Mouse (Mus musculus) Patski (cell line): ENCODE results near the gene Psg16. TPM values are rescaled to one million over a fixed set of nuclear protein-coding genes. Genes with fewer than 3 reads are reported as not detected.
A peak's percentile ranks its signal among the peaks of the same experiment; 100 is the strongest.

Source experiments
- ATAC-seq: fragments of 100-300 bp; one replicate; pipeline ENCODE4 v1.8.0; 2021
- CTCF ChIA-PET: fragments of 350-600 bp; sonication (Branson Sonifier 250); formaldehyde crosslinking; loops from one replicate; lab custom pipeline; 2022; ENCODE audit warnings: inconsistent platforms; lab: Charles Lee
- POLR2A ChIA-PET: fragments of 350-600 bp; sonication (Branson Sonifier 250); formaldehyde crosslinking; loops from one replicate; lab custom pipeline; 2022; ENCODE audit warnings: antibody characterized with exemption, inconsistent platforms; lab: Charles Lee
- DNase-seq: peaks from one replicate; pipeline ENCODE4 v3.0.0-alpha.2; 2011; ENCODE audit warnings: low read depth, low spot score
- H3K27me3 ChIP-seq: fragments of 371-371 bp; one replicate; pipeline ENCODE4 v1.5.1; 2021
- CTCF ChIP-seq: fragments of 100-300 bp; IDR thresholded peaks from one replicate; pipeline ENCODE4 v1.5.1; 2021
- in situ Hi-C: fragments of 300-500 bp; cut with MboI; formaldehyde crosslinking; loops from 3 replicates; pipeline ENCODE4 v1.11.1; 2018; ENCODE audit warnings: low pct_unique_long_range_greater_than_20kb, mixed read lengths
- polyA plus RNA-seq: library from polyadenylated mRNA; unstranded; gene quantifications from one replicate; pipeline ENCODE4 v1.2.3, GENCODE M21; 2021

The Psg16 gene
- polyA plus RNA-seq, 1 experiment from 2014 or later: 0.32 TPM

DNA sequence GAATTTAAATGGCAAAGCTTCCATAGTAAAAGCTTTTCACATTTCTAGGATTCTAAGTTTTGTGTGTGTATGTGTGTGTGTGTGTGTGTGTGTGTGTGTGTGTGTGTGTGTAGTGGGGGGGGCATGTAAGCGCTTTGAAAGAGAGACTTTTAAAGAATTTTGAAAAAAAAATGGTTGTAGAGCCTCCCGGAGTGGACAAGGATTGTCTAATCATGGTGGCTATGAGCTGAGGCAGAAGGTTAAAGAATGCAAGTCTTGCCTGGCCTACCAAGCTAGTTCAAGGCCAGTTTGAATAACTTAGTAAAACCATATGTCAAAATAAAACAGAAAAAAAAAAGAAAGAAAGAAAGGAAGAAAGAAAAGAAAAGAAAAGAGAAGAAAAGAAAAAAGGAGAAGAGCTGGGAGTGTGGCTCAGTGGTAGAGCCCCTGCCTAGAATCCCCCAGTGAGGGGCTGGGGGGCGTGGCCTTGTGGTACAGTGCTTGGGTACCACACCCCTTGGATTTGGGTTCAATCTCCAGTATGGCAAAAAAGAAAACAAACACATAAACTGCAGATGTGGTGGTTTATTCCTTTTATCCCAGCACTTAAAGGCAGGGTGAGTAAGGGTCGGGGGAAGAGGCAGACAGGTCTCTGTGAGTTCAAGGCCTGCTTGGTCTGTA is 18.4 kb upstream of the Psg16 start:
- POLR2A ChIA-PET: no interaction called here
- DNase-seq (no peak), ATAC-seq (no peak)
- H3K27me3 ChIP-seq: no peaks in the 10 kb centered on the region
- in situ Hi-C loops: no loop called here
- no peak for TF ChIP-seq CTCF
- CTCF ChIA-PET: interaction anchor here (1.7 to 2.4 kb wide), 3 partner anchors 11 to 27 kb away, joined by 4 to 6 read pairs (median 4); partner anchors contain the start of gene Psg16

DNA sequence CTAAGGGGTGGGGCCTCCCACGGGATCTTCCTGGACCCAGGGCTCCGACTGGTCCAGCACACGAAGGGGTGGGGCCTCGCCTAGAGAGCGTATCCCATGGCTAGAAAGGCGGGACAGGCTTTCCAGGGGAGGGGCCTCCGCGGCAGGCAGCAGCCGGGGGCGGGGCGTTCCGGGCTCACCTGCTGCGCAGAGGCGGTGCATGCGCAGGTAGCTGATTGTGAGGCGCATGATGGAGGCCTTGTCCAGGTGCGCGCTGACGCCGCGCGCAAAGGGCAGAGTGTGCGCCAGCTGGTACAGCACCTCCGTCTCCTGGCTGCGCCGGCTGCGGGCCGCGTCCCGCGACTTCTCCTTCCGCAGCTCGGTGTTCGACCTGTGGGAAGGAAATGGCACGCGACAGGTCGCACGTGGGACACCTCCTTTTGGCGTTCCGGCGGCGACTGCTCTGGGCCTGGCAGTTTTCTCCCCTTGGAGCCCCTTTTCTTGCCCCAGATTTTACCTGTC is 17.7 kb upstream of the Psg16 start:
- ATAC-seq (no peak), DNase-seq (no peak)
- H3K27me3 ChIP-seq: no peaks in the 10 kb centered on the region
- in situ Hi-C loops: no loop called here
- CTCF ChIA-PET: interaction anchor here (1.7 to 2.4 kb wide), 2 partner anchors 10 to 17 kb away, joined by 4 to 6 read pairs; partner anchors contain the start of gene Psg16
- POLR2A ChIA-PET: no interaction called here
- TF ChIP-seq CTCF: no peak

DNA sequence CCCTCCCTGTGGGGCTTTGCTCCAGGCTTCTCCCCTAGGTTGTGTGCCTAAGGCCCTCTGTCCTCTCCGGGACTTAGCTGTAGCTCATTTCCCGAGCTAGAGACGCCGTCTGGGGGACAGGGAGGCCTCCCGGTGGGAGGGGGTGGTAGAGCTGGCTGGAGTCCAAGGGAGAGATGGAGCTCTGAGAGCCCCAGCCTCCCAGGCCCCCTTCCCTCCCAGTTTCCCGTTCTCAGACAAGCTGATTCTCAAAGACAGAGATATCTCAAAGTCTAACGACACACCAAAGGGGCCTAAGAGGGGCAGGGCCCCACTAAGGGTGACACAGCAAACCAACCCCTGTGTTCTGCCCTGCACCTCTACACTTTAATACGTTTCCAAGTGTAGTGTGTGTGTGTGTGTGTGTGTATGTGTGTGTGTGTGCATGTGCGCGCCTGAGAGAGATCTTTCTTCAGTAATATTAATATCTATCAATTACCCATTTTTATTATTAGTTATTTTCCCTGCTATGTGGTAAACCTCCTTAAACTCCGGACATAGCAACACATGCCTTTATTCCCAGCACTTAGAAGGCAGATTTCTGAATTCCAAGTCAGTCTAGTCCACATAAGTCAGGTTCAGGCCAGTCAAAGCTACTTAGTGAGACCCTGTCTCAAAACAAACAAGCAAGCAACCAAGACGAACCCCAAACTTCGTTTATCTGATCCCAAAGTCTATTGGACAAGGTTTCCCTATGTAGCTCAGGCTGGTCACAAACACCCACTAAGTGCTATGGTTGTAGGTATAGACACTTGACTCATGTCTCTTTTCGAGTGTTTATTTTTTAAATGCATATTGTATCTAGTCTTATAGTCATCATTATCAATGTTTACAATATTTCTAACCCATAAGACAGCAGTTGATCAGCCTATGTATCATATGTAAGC is 17.0 kb upstream of the Psg16 start:
- DNase-seq (no peak), ATAC-seq (no peak)
- no peaks in the 10 kb centered on the region for H3K27me3 ChIP-seq
- ChIA-PET CTCF (interaction anchor here (1.7 to 2.4 kb wide), 2 partner anchors 9 to 17 kb away, joined by 4 to 6 read pairs; partner anchors contain the start of gene Psg16), POLR2A (no interaction called here)
- in situ Hi-C loops: no loop called here
- no peak for TF ChIP-seq CTCF

DNA sequence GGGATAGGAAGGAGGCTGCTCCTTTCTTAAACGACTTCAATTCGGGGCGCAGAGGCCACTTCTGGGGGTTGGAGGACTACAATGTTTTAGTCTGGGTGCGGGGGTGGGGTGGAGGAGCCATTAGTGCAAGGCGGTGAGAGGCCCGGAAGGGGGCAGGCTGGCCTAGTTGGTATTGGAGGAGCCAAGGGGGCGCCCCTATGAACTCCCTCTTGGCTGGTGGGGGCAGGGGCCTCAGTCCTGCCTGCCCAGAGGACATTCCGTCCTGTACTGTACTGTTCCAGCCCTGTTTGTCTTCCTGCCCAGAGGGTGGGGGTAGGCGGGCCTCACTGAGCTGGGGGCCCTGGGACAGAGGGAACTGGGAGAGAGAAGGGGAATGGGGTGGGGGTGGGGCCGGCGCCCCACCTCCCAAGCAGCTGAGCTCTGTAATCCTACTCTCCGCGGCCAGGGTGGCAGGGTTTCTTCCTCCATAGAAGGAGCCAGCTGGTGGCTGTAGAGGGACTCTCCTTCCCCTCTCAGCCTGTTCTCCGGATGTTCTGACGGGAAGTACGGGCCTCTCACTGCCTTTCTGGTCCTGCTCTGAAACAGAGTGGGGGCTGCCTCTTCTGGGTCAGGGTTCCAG is 15.7 kb upstream of the Psg16 start:
- H3K27me3 ChIP-seq: peaks cover 4% of the 10 kb centered on the region
- DNase-seq (no peak), ATAC-seq (no peak)
- no peak for TF ChIP-seq CTCF
- POLR2A ChIA-PET: interaction anchor here (0.7 kb wide), 1 partner anchor 41 kb away, joined by 3 read pairs; no protein-coding TSS in a partner anchor
- CTCF ChIA-PET: interaction anchor here (1.0 to 1.3 kb wide), 2 partner anchors 10 to 56 kb away, joined by 3 to 4 read pairs; no protein-coding TSS in a partner anchor
- in situ Hi-C loops: no loop called here

DNA sequence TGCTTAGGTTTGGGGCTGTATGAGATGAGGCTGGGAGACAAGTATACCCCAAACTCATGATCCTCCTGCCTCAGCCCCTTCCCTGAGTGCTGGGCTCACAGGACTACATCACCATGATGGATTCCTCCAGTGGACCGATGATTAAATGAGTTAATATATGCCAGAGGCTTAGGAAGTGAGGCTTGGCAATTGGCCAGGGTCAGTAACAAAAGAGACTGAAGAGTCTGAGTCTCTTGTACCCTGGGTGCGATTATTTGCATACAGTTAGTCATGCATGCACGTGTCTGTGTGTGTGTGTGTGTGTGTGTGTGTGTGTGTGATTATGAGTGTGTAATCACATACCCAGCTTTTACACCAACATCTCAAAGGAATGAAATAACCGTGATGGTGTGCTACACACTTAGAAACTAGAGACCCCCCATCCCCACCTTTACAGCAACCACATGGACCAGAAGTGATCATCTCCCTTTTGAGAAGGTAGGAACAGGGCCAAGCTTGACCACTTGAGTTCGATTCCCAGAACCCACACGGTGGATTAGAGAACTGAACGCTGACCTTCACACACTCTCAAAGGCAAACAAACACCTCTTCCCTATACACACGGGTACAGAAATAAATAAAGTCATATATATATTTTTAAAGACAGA is 14.9 kb upstream of the Psg16 start:
- ChIA-PET CTCF (interaction anchor here (0.9 to 2.1 kb wide), 5 partner anchors 8 to 127 kb away, joined by 3 to 5 read pairs (median 3); no protein-coding TSS in a partner anchor), POLR2A (interaction anchor here (0.7 kb wide), 3 partner anchors 13 to 53 kb away, joined by 3 to 5 read pairs (median 3); no protein-coding TSS in a partner anchor)
- ATAC-seq: peak; percentile 57
- H3K27me3 ChIP-seq: peaks cover 4% of the 10 kb centered on the region
- no peak for TF ChIP-seq CTCF
- in situ Hi-C loops: no loop called here
- DNase-seq: peak; percentile 13

DNA sequence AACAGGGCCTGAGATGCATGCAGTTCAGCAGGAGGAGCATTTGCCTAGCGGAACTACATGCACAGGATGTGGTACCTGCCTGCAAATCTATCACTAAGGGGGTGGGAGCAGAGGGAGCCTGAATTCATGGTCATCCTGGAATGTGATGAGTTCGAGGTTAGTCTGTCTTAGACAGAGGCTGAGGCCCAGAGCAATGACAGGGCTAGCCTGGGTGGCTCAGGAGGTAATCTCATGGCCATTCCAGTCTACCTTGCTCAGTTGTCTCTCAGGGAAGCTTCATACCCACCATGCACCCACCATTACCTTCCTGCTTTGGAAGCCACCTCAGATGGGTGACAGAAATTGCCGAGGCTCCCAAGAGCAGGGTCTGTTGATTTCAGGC is 14.4 kb upstream of the Psg16 start:
- ATAC-seq: no peak
- peaks cover 4% of the 10 kb centered on the region for H3K27me3 ChIP-seq
- in situ Hi-C loops: no loop called here
- CTCF ChIA-PET: interaction anchor here (0.9 to 2.1 kb wide), 3 partner anchors 8 to 127 kb away, joined by 3 to 5 read pairs (median 3); no protein-coding TSS in a partner anchor
- POLR2A ChIA-PET: interaction anchor here (0.7 kb wide), 2 partner anchors 13 to 52 kb away, joined by 3 to 5 read pairs; no protein-coding TSS in a partner anchor
- DNase-seq: no peak
- no peak for TF ChIP-seq CTCF

DNA sequence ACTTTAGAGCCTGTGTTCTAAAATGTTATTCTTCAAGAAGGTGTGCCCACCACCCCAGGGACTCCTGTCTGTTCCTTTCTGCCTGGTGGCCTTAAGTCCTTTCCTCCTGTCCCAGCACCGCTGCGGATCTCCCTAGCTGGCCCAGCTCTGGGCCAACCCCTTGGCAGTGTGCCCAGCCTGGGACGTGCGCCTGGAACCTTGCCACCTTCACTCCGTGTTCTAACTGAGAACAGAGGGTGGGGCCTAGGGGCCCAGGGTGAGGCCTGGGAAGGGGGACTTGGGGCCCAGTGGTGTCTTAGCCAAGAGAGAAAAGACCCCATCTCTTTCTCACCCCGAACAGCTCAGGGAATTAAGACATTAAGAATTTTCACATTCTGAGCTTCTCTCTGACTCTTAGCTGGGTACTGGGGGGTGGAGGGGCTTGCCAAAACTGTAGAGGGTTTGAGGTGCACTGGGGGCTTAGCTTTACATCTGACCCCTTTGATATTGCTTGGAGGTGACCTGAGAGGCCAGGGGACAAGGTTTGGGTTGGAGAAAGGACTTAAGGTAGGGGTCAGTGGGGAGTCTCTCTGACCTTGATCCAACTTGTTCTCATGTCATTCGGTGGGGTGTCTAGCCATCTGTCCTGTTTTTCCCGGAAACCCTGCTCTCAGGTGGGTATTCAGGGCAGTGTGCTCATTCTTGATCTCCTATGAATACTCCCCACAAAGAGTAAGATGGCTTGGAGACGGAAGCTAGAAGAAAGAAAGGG is 13.6 kb upstream of the Psg16 start:
- H3K27me3 ChIP-seq: peaks cover 4% of the 10 kb centered on the region
- CTCF ChIA-PET: interaction anchor here (0.9 to 4.9 kb wide), 4 partner anchors 9 to 128 kb away, joined by 3 to 17 read pairs (median 4); partner anchors contain the start of gene Psg16
- POLR2A ChIA-PET: no interaction called here
- TF ChIP-seq CTCF: no peak
- DNase-seq (no peak), ATAC-seq (no peak)
- in situ Hi-C loops: no loop called here

DNA sequence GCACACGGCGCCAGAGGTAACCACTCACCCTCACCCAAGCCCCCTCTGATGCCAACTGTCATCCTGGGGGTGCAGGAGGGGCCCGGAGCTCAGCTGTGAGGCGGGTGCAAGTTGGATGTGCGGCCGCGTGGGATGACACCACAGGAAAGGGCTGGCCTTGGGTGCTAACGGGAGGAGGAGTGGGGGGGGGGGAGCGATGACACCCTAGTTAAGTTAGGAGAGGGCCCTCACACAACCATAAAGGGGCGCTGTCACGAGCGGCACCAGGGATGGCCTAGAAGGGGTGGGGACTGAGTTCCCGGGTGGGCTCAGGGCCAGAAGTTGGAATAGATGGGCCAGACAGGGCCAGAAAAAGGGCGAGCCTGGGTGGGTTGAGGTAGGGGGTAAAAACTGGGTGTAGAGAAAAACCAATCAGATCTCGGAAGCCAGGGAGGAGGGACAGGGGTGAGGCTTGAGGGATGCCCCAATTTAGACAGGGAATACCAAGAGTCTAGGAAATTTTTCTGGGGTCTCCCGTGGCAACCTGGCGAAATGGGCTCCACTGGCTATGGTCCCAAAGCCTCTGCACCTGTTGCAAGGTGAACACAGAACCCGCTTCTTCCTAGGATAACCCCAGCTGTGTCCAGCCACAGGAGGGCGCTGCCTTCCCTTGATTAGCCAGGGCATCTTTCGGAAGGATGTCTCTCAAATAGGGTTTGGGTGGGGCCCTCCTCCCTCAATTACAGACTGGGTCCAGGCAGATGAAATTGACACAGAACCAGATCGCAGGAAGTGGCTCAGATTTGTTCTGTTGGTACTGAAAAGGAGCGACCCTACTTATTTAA is 12.8 kb upstream of the Psg16 start:
- CTCF ChIA-PET: interaction anchor here (0.6 to 4.9 kb wide), 4 partner anchors 13 to 59 kb away, joined by 3 to 17 read pairs (median 4); partner anchors contain the start of gene Psg16
- H3K27me3 ChIP-seq: peaks cover 4% of the 10 kb centered on the region
- TF ChIP-seq CTCF: no peak
- DNase-seq: no peak
- no peak for ATAC-seq
- POLR2A ChIA-PET: no interaction called here
- in situ Hi-C loops: no loop called here
